Mouse (Mus musculus) E14TG2a.4 (cell line): Measurements from ENCODE around the gene E2f2.

Experiments used
- CTCF ChIP-seq: conservative IDR thresholded peaks from 2 replicates; pipeline ENCODE4 v1.5.1; 2014; ENCODE audit warnings: low read length
- NANOG ChIP-seq: IDR thresholded peaks from 2 replicates; pipeline ENCODE4 v1.6.1; 2014; ENCODE audit warnings: borderline replicate concordance, low read length, mixed read lengths
- POU5F1 ChIP-seq: IDR thresholded peaks from 2 replicates; pipeline ENCODE4 v1.6.1; 2014; ENCODE audit warnings: low read length, borderline replicate concordance

- TF ChIP-seq CTCF (no peak), POU5F1 (no peak), NANOG (no peak)
Observed at GRCm38 (mm10) chr4:136140327-136141250, 31.6 kb upstream of the E2f2 start.
